Mouse (Mus musculus): ENCODE results near the gene Zfp781.
"Not testable (repeated sequence)": the region's sequence is repeated elsewhere in the genome, so short reads cannot be mapped to it uniquely, and the experiment has no call there.

The Zfp781 gene

GRCm38 (mm10) chr10:81929842-81930743 is at the start of gene Zfp781:
Gene Zfp781, minus strand, starts transcription at chr10:81930480.
- not testable (repeated sequence) for DNase-seq (ENCODE audit: low read depth in 2 of 2, low spot score in 2 of 2)

- peak in 1 of 2 experiments; percentile 35 for DNase-seq (ENCODE audit: low read depth in 2 of 2, low spot score in 2 of 2)
These were observed 48.2 kb upstream of the Zfp781 start for GRCm38 (mm10) chr10:81978365-81979003.

GRCm38 (mm10) chr10:81930744-81931118 is 451 bp upstream of the Zfp781 start:
- not testable (repeated sequence) for DNase-seq (ENCODE audit: low read depth in 2 of 2, low spot score in 2 of 2)

DNA sequence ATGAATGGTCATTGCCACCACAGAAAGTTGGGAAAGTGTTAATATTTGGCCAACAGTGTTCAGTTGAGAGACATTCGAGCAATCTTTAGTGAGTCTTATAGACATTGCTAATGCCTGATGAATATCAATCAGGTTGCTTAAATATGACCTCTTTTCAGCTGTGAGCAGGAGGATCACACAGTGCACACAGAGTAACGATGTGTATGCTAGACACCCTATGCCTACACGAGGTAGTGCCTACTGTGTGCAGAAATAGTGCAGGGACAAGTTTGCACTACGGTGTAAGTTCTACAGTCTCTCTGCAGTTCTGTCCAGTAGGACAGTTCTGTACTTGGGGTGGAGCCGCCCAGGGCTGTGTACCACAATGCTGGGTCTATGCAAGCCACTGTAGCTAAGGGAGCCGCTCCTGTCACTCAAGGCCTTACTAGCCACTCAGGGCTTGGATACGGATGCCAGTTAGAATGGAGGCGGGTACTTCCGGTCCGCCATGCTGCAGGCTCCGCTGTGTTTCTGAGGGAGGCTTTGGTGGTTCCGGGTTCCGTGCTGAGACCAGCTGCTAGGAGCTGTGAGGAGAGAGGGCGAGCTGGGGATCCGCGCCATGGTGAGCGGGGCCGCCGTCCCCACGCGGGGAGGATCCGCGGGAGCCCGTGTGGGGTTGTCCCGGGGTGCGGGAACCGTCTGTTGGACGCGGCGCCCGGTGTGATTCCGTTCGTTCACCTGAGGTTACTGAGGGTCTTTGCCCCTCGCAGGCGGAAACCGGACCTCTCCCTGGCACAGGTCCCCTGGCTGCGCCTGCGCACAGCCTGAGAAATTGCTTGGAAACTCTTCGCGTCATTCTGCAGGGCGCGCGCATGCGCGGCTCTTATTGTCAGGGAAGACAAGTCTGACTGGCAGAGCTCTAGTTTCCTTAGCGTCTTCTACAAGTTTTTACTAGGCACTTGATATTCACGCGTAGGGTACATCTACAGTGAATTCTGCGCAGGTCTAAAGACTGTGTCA is 66.6 kb downstream of the Zfp781 start, which contains the start of gene Gm32687:
TSS of gene Gm32687 (plus strand) at position 526 of the 999 bp plus-strand sequence.
- not testable (repeated sequence) for DNase-seq (ENCODE audit: low read depth in 2 of 2, low spot score in 2 of 2)
